Mouse (Mus musculus): Measurements from ENCODE around the gene Hdac9. TPM values are rescaled to one million over a fixed set of nuclear protein-coding genes. Genes with fewer than 3 reads are reported as not detected.

Hdac9 gene
- total RNA-seq, 2 experiments from 2014 or later: 2.8 to 5.2 TPM

DNA sequence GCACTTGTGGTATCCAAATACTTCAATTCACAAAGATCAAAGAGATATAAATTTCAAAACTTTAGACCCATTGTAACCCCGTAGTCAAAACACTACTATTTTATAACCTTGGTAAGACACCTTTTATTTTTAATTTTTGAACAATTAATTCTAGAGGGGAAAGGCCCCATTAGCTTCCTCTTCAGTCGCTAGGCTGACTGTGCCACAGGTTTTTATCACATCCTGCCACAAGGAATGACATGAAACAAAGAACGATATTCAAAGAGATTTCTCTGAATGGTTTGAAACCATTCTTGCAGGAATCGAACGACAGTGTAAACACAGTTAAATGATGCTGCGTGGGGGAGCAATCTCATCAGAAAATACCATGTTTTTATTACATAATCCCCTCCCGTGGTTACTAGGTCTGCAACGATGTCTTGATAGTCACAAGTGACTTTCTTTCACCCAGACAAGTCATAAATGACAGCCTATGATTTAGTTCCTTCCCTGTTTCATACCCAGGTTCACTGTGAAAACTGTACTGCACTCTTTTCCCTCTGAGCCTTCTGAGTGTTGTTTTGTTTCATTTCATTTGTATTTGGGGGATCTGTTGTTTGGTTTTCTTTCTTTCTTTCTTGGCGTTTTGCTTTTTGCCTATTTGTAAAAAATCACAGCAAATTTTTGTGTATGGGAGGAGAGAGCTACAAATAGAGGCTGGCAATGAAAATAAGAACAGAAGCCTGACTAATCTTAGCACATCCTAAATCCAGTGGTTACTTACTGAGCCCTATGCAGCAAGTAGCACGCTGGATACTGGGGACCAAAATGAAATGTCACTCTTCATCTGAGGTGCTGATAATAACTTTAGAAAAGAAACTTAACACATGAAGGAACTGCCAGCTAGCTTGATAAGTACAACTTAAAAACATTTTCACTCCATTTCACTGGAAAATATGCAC lies 105.0 kb downstream of the Hdac9 start:
- intact Hi-C loops (cut with DNase I; ENCODE audit: low total_unique reads): no loop called here
- no peak for DNase-seq

DNA sequence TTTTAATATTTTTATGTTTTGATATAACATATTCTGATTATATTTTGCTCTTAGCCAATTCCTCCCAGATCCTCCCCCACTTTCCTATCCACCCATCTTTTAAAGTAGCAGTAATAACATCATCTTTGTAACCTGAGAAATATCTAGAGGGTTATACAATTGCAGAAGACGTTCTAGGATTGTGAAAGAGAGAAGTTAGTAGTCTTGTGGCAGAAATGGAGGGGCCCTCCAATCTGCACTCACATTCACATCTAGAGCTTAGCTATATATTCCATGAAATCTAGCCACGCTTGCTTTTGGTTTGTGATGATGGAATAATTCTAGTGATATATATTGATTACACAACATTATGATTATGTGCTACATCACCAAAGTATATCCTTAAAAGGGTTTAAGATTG lies 106.7 kb downstream of the Hdac9 start:
- intact Hi-C loops (cut with DNase I; ENCODE audit: low total_unique reads): no loop called here
- no peak for DNase-seq

DNA sequence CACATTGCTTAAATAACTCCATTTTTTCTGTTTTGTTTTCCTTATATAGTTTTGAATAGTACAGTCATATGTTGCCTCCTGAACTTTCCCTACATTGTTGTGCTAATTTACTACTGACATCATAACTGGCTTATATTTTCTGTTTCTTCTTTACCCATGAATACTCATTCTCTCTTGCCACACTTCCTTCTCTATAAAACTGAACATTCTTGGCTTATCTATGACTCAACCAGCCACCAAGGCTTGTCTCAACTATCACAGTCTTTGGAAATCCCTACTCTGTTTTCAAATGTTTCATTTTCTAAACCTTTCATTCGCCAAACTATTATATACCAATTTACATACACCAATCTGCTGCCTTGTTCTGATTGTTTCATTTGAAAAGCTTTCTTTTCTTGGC lies 108.7 kb downstream of the Hdac9 start:
- no peak for DNase-seq
- intact Hi-C loops (cut with DNase I; ENCODE audit: low total_unique reads): no loop called here

DNA sequence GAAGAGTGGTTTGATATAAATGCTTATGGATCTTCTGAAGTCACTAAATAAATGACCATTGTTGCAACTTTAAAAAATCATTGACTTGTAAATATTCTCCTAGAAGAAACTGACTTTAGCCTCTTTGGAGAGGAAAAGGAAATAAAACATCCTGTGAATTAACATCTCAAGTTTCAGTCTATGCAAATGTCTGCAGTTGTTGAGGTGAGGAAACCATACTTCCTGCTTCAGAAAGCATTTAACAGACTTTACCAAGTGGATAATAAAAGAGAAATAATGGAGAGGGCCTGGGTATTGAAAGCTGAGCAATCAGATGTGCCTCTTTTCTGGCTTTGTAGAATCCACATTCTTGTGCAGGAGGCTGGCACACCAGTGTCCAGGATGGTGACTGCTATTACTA lies 110.4 kb downstream of the Hdac9 start:
- intact Hi-C loops (cut with DNase I; ENCODE audit: low total_unique reads): no loop called here
- no peak for DNase-seq

DNA sequence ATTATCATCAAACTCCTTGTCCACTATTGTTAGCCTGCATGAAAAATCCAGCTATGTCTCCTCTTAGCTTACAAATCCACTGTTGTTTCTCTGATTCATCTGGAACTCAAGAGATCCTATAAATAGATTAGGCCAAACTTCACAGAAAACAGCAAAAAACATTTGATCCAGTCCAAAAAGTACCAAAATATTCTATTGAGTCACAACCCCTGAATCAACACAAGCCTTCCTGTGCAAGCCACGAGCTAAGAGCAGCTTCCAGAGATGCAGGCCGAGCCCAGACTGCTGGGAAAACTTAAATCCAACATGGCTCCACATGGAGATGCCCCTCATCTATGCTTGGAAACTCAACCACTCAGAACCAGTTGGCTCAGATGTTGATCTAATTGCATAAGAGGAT lies 113.2 kb downstream of the Hdac9 start:
- intact Hi-C loops (cut with DNase I; ENCODE audit: low total_unique reads): no loop called here

DNA sequence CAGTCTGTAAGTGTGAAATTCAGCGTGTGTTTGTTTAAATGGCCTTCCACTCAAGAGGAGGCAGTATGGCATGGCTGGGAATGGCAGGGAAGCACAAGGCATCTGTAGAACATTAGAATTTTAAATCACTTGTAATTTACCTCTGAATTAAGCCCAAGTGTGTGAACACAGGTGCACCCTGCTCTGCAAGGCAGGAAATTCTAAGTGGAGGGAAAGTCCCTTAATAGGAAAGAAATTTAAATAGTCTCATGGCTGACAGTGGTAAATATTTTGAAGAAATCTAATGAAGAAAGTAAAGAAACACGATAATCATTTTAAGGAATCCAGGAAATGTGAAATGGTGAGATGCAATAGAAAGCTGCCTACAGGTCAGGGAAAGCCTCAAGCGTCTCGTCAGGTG lies 114.6 kb downstream of the Hdac9 start:
- no peak for DNase-seq
- intact Hi-C loops (cut with DNase I; ENCODE audit: low total_unique reads): no loop called here

More for the DNA sequence above, 113.2 kb downstream of the Hdac9 start:
- no peak for DNase-seq

DNA sequence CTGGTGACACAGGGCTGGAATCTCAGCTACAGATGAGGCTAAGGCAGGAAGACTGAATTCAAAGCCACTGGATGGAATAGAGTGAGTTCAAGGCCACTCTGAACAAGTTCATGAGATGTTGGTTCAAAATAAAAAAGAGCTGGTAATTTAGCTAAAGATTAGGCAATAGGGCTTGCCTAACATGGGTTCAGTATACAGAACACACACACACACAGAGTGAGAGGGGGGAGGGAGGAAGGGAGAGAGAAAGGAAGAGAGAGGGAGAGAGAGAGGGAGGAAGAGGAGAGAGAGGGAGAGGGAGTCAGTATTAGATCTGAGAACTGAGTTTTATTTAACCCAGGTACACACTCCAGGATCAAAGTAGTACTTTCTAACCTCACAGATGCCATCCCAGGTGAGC lies 115.1 kb downstream of the Hdac9 start:
- intact Hi-C loops (cut with DNase I; ENCODE audit: low total_unique reads): no loop called here
- DNase-seq: no peak

DNA sequence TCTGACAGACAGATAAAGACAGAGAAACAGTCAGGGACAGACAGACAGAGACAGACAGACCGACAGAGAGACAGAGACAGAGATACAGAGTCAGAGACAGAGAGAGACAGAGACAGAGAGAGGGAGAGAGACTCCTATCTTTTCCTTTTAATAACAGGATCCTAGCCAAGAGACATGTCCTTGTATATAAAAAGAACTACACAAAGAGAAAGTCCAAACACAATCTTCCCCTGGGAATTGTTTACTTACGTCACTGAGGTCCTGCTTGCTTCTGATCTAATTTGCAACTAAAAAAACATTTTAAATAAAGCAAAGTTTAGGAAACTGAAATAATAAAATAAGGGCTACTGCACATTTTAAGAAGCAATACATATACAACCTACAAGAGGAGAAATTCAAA lies 119.5 kb downstream of the Hdac9 start:
- intact Hi-C loops (cut with DNase I; ENCODE audit: low total_unique reads): no loop called here
- DNase-seq: no peak

DNA sequence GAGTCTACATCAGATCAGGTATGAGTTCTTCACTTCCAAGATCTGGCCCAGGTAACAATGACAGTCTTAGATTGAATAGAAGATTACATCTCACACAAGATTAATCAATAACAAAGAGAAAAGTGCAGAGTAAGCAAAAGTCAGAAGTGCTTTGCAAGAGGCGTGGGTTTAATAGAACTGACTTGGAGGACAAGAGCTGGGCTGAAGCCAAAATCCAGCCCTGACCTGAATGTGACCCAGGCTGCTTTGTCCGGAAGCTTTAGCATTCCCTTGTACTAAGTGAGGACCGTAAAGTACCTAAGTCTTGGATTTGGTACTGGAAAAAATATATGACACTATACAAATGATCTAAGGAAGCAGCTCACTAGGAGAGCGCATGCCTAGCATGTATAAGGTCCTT lies 121.4 kb downstream of the Hdac9 start:
- DNase-seq: no peak
- intact Hi-C loops (cut with DNase I; ENCODE audit: low total_unique reads): no loop called here

DNA sequence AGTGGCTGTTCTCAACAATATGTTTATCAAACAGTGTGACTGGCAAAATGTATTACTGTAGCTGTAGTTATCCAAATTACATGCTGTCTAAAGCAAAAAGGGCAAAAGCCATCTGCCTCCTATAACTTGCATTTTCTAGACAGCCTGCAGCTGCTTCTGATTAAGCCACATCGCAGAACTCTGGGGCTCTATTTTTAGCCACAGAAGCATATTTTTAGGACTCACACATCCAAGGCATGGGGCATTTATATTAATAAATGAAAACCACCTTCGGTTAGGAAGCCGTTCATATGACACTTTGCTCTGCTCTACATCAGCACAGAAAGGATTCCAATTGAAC lies 124.8 kb downstream of the Hdac9 start:
- intact Hi-C loops (cut with DNase I; ENCODE audit: low total_unique reads): no loop called here
- no peak for DNase-seq

DNA sequence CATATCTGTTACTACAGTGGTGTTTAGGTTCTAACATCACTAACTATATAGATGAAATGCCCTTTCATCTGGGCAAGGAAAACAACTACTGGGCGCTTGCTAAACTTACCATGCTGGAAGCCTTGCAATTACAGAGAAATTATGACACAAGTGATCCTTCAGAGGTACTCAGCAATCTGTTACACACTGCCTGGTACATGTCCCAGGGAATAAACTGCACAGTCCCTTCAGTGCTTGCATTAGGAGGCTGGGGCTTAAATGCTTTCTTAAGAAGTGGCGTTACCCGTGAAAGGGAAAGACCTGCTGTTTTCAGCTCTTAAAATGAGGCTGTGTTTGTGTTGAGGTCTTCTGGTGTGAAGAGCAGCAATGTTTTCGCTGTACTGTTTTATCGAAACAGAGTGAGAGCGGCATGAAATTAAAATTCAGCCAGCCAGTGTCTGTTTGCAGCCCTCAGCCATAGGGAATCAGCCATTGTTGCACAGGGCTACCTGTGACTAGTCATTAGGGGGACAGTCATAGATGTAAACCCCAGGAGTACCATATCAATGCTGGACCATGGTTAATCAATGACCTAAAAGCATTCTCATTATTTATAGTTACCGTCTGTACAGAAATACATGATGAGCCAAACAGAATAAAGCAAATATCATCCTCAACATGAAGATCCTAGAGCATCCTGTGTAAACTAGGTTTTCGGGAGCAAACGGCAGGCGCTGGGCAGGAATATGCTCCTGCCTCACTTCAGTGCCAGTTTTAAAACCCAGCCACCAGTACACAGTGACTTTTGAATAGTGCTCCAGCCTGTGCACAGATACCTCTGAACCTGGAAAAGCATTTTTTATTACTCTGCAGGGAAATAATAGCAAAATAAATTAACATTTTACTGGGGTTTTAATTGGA lies 125.4 kb downstream of the Hdac9 start:
- no peak for DNase-seq
- intact Hi-C loops (cut with DNase I; ENCODE audit: low total_unique reads): no loop called here

DNA sequence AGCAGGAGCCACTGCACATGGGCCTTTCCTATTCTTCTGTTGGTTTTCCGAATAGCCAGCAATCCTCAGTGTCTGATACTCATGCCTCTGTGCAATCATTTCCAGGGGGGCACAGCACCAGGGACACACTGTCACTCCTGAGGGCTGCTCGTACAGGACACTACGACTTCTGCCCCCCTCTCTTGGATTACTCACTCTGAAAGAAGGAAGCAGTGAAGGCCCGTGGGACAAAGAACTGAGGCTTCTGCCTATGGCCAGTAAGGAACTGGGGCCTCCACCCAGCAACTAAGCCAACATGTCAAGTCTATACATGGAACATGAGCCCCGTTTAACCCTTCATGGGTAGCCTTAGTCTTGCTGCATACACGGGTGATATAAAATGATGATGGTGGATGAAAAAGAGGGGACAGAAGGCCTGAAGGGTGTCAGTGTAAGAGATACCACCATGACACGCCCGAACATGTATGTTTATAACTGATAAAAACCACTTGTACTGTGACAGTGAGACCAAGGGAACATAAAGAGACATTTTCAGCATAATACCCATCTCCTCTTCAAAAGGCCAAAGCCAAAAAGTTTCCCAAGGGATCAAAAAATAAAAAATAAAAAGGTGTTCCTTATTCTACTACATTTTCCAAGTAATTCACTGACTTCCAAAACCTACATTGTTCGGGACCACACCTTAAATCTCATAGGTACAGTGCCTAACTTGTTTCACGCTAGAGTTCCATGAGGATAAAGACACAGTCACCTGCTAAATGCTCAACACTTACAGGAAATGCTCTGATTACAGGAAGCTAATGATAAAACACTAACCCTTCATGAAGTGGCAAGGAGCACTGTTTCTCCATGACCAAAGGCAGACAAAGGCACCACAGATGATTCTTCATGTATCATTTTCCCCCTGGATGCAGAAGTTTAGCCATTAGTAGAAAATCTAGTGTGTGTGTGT lies 127.6 kb downstream of the Hdac9 start:
- intact Hi-C loops (cut with DNase I; ENCODE audit: low total_unique reads): no loop called here
- DNase-seq: no peak

DNA sequence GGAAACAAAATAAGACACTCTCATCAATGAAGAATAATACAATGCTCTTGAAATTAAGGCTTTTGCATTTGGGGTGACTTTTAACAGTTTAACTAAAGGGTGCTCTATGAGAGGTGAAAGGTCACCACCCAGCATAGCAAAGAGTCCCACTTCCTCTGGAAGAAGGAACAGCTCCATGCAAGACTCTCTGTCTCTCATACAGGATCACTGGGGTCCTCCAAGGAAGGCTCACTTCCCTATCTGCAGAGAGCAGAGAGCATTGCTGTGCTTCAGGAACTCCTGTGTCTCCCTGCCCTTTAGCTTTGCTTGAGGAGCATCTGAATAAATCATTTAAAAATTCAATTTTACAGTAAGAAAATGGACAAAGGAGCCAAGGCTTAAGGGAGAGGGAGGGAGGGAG lies 129.5 kb downstream of the Hdac9 start:
- intact Hi-C loops (cut with DNase I; ENCODE audit: low total_unique reads): no loop called here

DNA sequence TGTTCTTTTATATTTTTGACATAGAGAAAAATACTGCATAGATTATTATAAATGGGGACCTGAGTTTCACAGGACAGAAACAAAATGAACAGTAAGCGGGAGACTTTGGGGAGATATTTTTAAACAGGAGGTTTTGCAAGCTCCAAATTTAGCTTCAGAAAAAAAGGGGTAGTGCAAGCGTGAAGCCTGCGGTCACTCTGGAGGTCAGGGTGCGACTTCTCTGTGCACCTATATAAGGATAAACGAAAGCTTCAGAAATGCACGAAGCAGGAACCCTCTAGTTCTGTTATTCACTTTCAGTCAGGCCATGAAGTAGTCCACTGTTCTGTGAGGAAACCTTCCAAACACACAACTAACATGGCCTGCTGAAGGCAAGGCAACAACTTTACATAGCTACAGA lies 133.3 kb downstream of the Hdac9 start:
- intact Hi-C loops (cut with DNase I; ENCODE audit: low total_unique reads): no loop called here
- no peak for DNase-seq

More for the DNA sequence above, 129.5 kb downstream of the Hdac9 start:
- no peak for DNase-seq

DNA sequence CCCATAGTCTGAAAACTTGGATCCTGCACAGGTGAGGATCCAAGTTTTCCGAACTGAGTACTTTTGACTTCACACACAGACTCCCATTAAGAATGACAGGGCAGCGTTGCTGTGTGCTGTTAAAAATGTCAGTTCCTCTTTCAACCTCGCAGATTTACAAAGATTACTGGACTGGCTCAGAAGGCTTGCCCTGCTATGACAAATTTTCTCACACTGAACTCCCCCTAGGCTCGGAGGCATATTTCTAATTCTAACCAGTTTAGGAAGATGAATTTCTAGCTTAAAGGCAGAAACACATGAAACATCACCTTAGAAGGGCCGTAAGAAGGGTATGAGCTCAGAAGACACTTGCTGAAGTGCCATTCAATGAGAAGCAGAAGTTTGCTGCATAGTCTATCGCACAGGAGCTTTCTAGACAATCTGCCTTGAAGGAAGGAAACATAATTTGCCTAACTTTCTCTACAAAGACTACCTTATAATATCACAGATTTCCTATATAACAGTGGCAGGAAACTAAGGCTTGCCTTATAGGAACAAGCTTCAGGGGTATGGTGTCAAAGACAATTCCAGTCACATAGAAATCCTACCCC lies 137.4 kb downstream of the Hdac9 start:
- intact Hi-C loops (cut with DNase I; ENCODE audit: low total_unique reads): no loop called here
- no peak for DNase-seq

DNA sequence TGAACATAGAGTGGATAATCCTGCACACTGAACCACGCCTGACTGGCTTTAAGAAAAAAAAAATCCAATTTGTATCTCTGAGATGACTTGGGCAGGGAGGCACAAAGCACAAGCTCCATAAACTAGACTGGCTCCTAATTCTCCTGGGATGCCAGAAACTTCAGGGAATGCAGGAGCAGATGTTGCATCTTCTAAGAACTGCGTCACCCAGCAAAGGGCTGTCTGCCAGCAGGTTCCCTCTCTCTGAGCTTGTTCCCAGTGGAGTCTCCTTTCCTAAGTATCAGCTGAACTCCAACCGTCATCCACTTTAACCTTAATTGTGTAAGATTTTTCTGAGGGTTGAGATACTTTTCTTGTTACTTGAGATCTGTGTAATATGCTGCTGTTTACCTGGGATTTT lies 140.7 kb downstream of the Hdac9 start:
- intact Hi-C loops (cut with DNase I; ENCODE audit: low total_unique reads): no loop called here
- DNase-seq: no peak

DNA sequence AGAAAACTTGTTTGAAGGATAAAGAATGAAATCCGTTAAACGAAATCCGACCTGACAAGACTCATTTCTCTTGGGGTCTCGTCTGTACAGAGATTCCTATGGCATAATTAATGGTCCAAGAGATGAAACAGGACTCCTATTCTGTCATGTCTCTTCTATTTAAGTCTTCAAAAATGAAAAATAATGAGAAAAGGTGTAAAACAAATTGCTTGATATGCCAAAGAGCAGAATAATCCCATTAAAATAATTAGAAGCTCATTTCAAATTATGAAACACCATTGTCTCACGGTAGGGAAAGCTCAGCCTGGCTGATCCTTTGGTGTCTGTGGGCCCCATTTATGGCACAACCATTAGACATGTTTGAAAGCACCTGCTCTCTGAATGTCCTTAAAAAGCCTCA lies 142.8 kb downstream of the Hdac9 start:
- DNase-seq: no peak
- intact Hi-C loops (cut with DNase I; ENCODE audit: low total_unique reads): no loop called here

DNA sequence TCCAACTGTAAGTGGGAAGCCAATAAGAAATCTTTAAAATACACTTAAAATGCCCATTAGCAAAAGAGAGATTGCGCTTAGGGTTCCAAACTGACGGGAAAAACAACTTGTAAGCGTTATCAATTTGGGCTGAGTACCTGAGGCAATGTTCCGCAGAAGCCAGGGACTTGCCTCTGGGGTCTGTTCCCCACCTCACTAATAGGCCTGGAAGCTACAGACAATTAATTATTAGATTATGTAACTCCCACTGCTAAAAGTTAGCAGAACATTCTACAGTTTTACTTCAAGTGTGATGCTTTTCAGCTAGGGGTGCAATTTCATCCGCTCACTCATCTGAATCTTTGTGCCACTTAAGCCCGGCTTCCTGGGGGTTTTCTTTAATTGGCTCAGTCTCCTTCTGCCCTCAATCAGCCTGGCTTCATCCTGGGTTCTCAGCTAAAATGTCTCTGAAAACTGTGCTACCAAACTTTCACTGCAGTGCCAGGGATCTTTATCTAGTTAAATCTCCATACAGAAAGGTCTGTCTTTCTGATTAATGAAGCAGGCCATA lies 149.6 kb downstream of the Hdac9 start:
- no peak for DNase-seq
- intact Hi-C loops (cut with DNase I; ENCODE audit: low total_unique reads): no loop called here

DNA sequence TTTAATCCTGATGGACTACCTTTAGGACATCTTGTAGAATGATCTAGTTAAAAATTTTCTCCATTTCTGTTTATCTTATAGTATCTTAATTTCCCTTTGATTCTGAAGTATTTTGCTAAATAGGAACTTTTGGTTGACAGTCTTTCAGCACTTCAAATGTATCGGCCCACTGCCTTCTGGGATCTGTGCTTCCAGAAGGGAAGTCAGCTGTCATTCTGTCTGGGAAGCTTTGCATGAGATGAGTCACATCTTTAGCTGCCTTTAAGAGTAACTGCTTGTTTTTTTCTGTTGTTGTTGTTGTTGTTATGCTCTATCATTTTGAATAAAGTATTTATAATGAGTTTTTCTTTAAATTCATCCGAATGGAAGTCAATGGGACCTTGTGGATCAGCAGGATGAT lies 169.6 kb downstream of the Hdac9 start:
- intact Hi-C loops (cut with DNase I; ENCODE audit: low total_unique reads): no loop called here
- no peak for DNase-seq

All from gastrocnemius, postnatal 14 days (tissue).